Mouse (Mus musculus) cortical plate, adult 2 months (tissue): ENCODE results near the gene Fam83b.

Source experiments
- CTCF ChIP-seq: fragments of 200-500 bp; IDR thresholded peaks from 2 replicates; pipeline ENCODE4 v1.5.1; 2011; ENCODE audit warnings: mild to moderate bottlenecking, control low read depth, low read length; ENCODE audit not compliant: insufficient read depth; ENCODE audit errors: extremely low read depth
- POLR2A ChIP-seq: fragments of 200-500 bp; IDR thresholded peaks from 2 replicates; pipeline ENCODE4 v1.6.1; 2011; ENCODE audit warnings: mild to moderate bottlenecking, low read length, control low read depth; ENCODE audit not compliant: insufficient read depth; ENCODE audit errors: extremely low read depth

GRCm38 (mm10) chr9:76521640-76522039 lies 45.3 kb downstream of the Fam83b start:
- no peak for TF ChIP-seq POLR2A
- TF ChIP-seq CTCF = no peak
